Mouse (Mus musculus): Measurements from ENCODE around the gene Ccm2.

DNA sequence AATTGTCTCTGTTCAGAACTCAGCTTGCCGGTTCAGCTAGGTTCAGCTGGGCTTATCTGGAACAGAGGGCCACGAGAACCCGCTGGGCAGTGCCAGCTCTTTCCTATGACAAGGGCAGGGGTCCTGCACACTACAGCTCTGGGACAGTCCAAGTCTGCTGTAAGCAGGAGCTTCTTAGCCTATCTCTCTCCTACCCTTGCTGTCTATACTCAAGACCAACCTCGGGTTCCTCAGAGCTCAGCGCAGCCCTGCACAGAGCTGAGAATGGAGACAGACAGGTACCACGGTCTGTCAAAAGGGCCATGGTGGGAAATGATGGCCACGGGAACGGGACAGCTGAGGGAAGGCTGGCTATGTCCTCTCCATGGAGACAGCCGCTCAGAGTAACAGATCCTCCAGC is 56.5 kb downstream of the Ccm2 start:
- TF ChIP-seq CTCF (IDR thresholded peaks at IDR 0.05; ENCODE audit: low read depth, low read length), result no peak
- no peak for TF ChIP-seq POLR2A (IDR thresholded peaks at IDR 0.05; ENCODE audit: extremely low read depth, insufficient read depth, low read length)
